Mouse (Mus musculus) forebrain, embryonic 12.5 days (tissue): ENCODE measurements around the gene Fpgs. TPM values are rescaled to one million over a fixed set of nuclear protein-coding genes. Genes with fewer than 3 reads are reported as not detected.

Experiments used
- ATAC-seq: fragments of 200-750 bp; cut with Nextera tagmentation; 2 replicates; pipeline ENCODE4 v1.8.0; 2017; ENCODE audit warnings: moderate TSS enrichment; ENCODE audit not compliant: low FRiP score
- H3K27ac ChIP-seq: fragments of 300-500 bp; sonication (generic); 2 replicates; pipeline ENCODE4 v1.5.1; 2016; ENCODE audit warnings: mild to moderate bottlenecking
- H3K27me3 ChIP-seq: fragments of 300-500 bp; sonication (generic); 2 replicates; pipeline ENCODE4 v1.6.1; 2016; ENCODE audit warnings: mild to moderate bottlenecking
- H3K36me3 ChIP-seq: fragments of 300-500 bp; sonication (generic); replicated peaks from 2 replicates; pipeline ENCODE4 v1.6.1; 2016; ENCODE audit warnings: mild to moderate bottlenecking
- H3K4me1 ChIP-seq: fragments of 300-500 bp; sonication (generic); 2 replicates; pipeline ENCODE4 v1.6.1; 2016
- H3K4me2 ChIP-seq: fragments of 300-500 bp; sonication (generic); 2 replicates; pipeline ENCODE4 v1.6.1; 2016; ENCODE audit warnings: mild to moderate bottlenecking, moderate library complexity
- H3K4me3 ChIP-seq: fragments of 300-500 bp; sonication (generic); replicated peaks from 2 replicates; pipeline ENCODE4 v1.5.1; 2016; ENCODE audit warnings: mild to moderate bottlenecking
- H3K9ac ChIP-seq: fragments of 300-500 bp; sonication (generic); 2 replicates; pipeline ENCODE4 v1.6.1; 2016; ENCODE audit warnings: mild to moderate bottlenecking
- H3K9me3 ChIP-seq: fragments of 300-500 bp; sonication (generic); 2 replicates; pipeline ENCODE4 v1.6.1; 2016
- WGBS: fragments of 180-500 bp; shearing (Covaris S2); methylation state at CpG from one replicate; pipeline ENCODE4 v1.1.7; 2016; 5-methylcytosine and 5-hydroxymethylcytosine counted together
- microRNA counts: library from miRNA; unstranded; fragments of <30 nt; microRNA quantifications from one replicate; lab custom pipeline; 2017
- microRNA-seq: library from miRNA; unstranded; fragments of <30 nt; microRNA quantifications from one replicate; pipeline ENCODE4, GENCODE M21; 2017
- polyA plus RNA-seq: library from polyadenylated mRNA; unstranded; fragments of >200 nt; fragmentation: Nextera tagmentation; extraction: Ambion mirVana; gene quantifications from 2 replicates; pipeline ENCODE4 v1.2.1, GENCODE M21; 2016

The Fpgs gene
- polyA plus RNA-seq, 1 experiment from 2014 or later: 16.4 TPM

GRCm38 (mm10) chr2:32639632-32640031 lies 64.3 kb downstream of the Fpgs start:
- ATAC-seq: no peak
- Histone ChIP-seq H3K9ac (no peak overlapping the region), H3K36me3 (no peaks in the 10 kb centered on the region), H3K4me2 (no peak overlapping the region), H3K4me3 (no peak overlapping the region), H3K27ac (no peak overlapping the region), H3K9me3 (no peaks in the 10 kb centered on the region), H3K4me1 (peaks cover 9% of the 10 kb centered on the region), H3K27me3 (no peaks in the 10 kb centered on the region)
- WGBS: 89% methylated on average over 1 of the region's 1 CpGs

DNA sequence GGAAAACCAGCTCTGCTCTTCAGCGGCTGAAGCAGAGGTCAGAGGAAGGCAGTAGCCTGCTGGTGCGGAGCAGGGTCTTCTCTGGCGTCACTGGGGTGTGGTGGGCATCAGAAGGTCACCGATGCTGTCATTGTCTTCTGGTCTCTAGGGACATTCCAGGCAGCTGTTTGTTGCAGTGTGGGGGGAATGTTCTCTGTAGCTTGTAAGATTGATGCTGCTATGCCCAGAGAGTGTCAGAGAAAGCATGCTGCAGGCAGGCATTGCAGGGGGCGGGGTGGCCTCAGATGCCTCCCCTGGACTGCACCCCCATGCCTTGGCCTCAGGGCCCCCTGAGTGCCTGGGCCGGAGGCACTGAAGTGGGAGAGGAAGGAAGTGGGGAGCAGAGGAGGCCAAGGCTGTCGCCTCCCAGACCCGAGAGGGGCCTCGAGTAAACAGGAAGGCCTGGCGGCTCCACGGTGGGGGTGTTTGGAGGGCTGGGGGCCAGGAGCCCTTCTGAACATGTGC lies 66.1 kb downstream of the Fpgs start:
- no peaks in the 10 kb centered on the region for H3K36me3 ChIP-seq
- H3K9ac ChIP-seq: peak overlapping the region; percentile 29; the same call in 1 of the 2 replicates
- ATAC-seq: no peak
- 58% methylated on average over 11 of the region's 11 CpGs for WGBS
- H3K27ac ChIP-seq: no peak overlapping the region
- H3K4me1 ChIP-seq: peaks cover 9% of the 10 kb centered on the region
- H3K4me2 ChIP-seq: no peak overlapping the region
- H3K9me3 ChIP-seq: no peaks in the 10 kb centered on the region
- no peak overlapping the region for H3K4me3 ChIP-seq
- no peaks in the 10 kb centered on the region for H3K27me3 ChIP-seq

DNA sequence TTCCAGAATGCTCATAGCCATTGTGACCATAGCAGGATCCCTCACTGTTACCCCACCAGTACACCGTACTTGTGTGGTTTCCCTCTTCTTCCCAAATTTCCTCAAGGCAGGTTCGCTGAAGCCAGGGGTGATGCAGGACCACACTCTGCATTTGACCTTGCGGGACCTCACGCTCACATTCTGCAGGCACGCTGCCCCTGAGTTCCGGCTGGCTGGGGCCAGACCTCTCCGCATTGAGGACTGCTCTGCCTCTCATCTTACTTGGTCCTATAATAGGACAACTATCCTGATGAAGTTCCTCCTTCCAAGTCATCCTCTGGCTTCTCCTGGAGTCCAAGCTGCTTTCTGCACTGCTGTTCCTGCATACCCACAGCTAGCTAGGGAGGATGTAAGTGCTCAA lies 67.3 kb downstream of the Fpgs start:
- no peak overlapping the region for H3K9ac ChIP-seq
- H3K9me3 ChIP-seq: no peaks in the 10 kb centered on the region
- ATAC-seq: no peak
- 85% methylated on average over 7 of the region's 7 CpGs for WGBS
- no peak overlapping the region for H3K27ac ChIP-seq
- H3K27me3 ChIP-seq: no peaks in the 10 kb centered on the region
- no peak overlapping the region for H3K4me2 ChIP-seq
- H3K4me1 ChIP-seq: peaks cover 9% of the 10 kb centered on the region
- no peak overlapping the region for H3K4me3 ChIP-seq
- H3K36me3 ChIP-seq: no peaks in the 10 kb centered on the region

GRCm38 (mm10) chr2:32634277-32635105 lies 69.5 kb downstream of the Fpgs start:
- no peaks in the 10 kb centered on the region for H3K36me3 ChIP-seq
- H3K27me3 ChIP-seq: no peaks in the 10 kb centered on the region
- no peak overlapping the region for H3K27ac ChIP-seq
- H3K4me1 ChIP-seq: peaks cover 17% of the 10 kb centered on the region
- no peak overlapping the region for H3K4me2 ChIP-seq
- no peak overlapping the region for H3K4me3 ChIP-seq
- H3K9ac ChIP-seq: no peak overlapping the region
- no peak for ATAC-seq
- WGBS: 84% methylated on average over 10 of the region's 10 CpGs
- no peaks in the 10 kb centered on the region for H3K9me3 ChIP-seq

GRCm38 (mm10) chr2:32633660-32634059 lies 70.3 kb downstream of the Fpgs start:
- peaks cover 25% of the 10 kb centered on the region for H3K4me1 ChIP-seq

More at GRCm38 (mm10) chr2:32633660-32634059, 70.3 kb downstream of the Fpgs start:
- H3K4me3 ChIP-seq: no peak overlapping the region
- no peaks in the 10 kb centered on the region for H3K27me3 ChIP-seq
- no peak overlapping the region for H3K27ac ChIP-seq
- 78% methylated on average over 5 of the region's 5 CpGs for WGBS
- H3K9me3 ChIP-seq: no peaks in the 10 kb centered on the region
- no peak for ATAC-seq
- no peak overlapping the region for H3K9ac ChIP-seq
- H3K4me2 ChIP-seq: no peak overlapping the region
- H3K36me3 ChIP-seq: no peaks in the 10 kb centered on the region

MicroRNAs encoded within 50 kb of the gene (microRNA counts, 519-probe panel; counts per million panel counts)
- microRNA mmu-miR-1954 (lab: Ali Mortazavi, UCI) (not detected), microRNA mmu-miR-2861 (lab: Ali Mortazavi, UCI) (not detected)

Small RNA genes lying within 50 kb of the gene (microRNA-seq; reads per million reads assigned to microRNA genes)
- not detected for gene Gm47291
- gene Mir1954: not detected
- gene Mir2861: not detected
- not detected for gene Mir3960
- 0.73 reads per million for gene Mir8093

Other genes starting within 250 kb of the Fpgs start
- 8.7 and 9.6 TPM in 2 replicates for gene Fam102a, start 168.8 kb downstream of the Fpgs start, polyA plus RNA-seq
- gene Dpm2, start 133.3 kb downstream of the Fpgs start, polyA plus RNA-seq: 106 and 110 TPM in 2 replicates
- gene Pip5kl1, start 129.3 kb downstream of the Fpgs start, polyA plus RNA-seq: 2.6 and 3.1 TPM in 2 replicates
- 0.19 TPM in 1 of 2 replicates, not detected in the other for gene 9430097D07Rik, start 128.5 kb downstream of the Fpgs start, polyA plus RNA-seq
- gene St6galnac4, start 117.0 kb downstream of the Fpgs start, polyA plus RNA-seq: 15.1 and 17.0 TPM in 2 replicates
- gene St6galnac6, start 104.4 kb downstream of the Fpgs start, polyA plus RNA-seq: 11.6 and 11.7 TPM in 2 replicates
- gene Ak1, start 82.4 kb downstream of the Fpgs start, polyA plus RNA-seq: 27.0 and 32.1 TPM in 2 replicates
- gene Eng, start 57.5 kb downstream of the Fpgs start, polyA plus RNA-seq: 21.0 and 21.4 TPM in 2 replicates
- gene Cdk9, start 8.9 kb upstream of the Fpgs start, polyA plus RNA-seq: 105 and 110 TPM in 2 replicates
- gene Sh2d3c, start 16.9 kb upstream of the Fpgs start, polyA plus RNA-seq: 30.1 and 35.1 TPM in 2 replicates
- gene 6330409D20Rik, start 36.9 kb upstream of the Fpgs start, polyA plus RNA-seq: 1.9 and 2.1 TPM in 2 replicates
- gene Tor2a, start 53.1 kb upstream of the Fpgs start, polyA plus RNA-seq: 53.3 and 57.0 TPM in 2 replicates
- gene Ttc16, start 71.5 kb upstream of the Fpgs start, polyA plus RNA-seq: 0.46 and 0.67 TPM in 2 replicates
- gene Ptrh1, start 71.6 kb upstream of the Fpgs start, polyA plus RNA-seq: 3.9 and 5.3 TPM in 2 replicates
- 0.15 and 0.45 TPM in 2 replicates for gene Cfap157, start 80.3 kb upstream of the Fpgs start, polyA plus RNA-seq
- gene Stxbp1, start 143.1 kb upstream of the Fpgs start, polyA plus RNA-seq: 68.5 and 73.5 TPM in 2 replicates
- gene Fam129b, start 172.0 kb upstream of the Fpgs start, polyA plus RNA-seq: 24.6 and 27.3 TPM in 2 replicates